Mouse (Mus musculus) left cerebral cortex, postnatal 10 days (tissue): Measurements from ENCODE around the gene Pramel3. TPM values are rescaled to one million over a fixed set of nuclear protein-coding genes. Genes with fewer than 3 reads are reported as not detected.
"Not testable (repeated sequence)": the region's sequence is repeated elsewhere in the genome, so short reads cannot be mapped to it uniquely, and the experiment has no call there.

ENCODE experiments used
- DNase-seq, 2 experiments: peaks; one replicate each; pipeline ENCODE4 v3.0.0; 2021 to 2022; ENCODE audit warnings: low spot score in 2 of 2, mixed read lengths in 1 of 2; ENCODE audit errors: extremely low spot score in 1 of 2
- intact Hi-C: fragments of 180-260 bp; cut with DNase I; formaldehyde crosslinking; loops from one replicate; pipeline ENCODE4 v1.15.1; 2025
- total RNA-seq, 2 experiments: library from RNA; stranded (reverse); gene quantifications; 2 replicates each; pipeline ENCODE4 v1.2.3; 2021

Gene Pramel3
- total RNA-seq, result not detected

DNA sequence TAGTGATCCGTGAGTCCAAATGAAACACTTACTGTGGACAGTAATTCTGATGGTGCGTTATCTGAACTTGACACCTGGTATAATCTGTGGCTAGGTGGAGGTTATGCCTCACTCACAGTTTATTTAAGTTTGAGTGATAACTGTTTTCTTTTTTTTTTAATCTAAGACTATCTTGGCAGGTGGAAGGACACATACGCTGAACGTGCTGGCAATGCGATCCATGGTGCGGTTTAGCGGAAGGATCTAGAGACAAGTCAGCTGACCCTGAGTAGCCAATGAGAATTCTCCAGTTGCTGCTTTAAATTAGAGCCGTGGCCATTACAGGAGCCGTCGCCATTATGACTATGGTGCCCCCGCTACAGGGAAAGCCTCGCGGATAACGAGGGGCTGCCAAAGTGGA lies at the start of gene Pramel3:
TSS of gene Pramel3 (plus strand) at position 301 of the 400 bp plus-strand sequence.
- DNase-seq, intact Hi-C loops: not testable (repeated sequence)

DNA sequence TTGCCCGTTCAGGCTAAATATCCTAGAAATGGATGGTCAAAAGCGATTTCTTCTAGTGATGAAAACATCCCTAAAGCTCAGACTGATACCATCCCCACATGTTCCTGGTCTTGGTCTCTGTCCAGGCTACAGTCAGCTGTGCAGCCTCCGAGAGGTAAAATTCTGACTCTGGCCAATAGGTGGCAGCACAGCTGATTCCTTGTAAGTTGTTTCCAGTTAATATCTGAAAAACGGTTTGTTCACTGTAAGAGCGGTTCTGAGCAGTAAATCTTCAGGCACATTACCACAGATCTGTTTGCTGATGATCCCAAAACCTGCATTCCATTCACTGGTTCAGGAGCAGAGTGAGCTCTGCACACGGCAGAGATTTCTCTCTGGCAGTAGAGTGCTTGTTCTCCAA lies 58.6 kb downstream of the Pramel3 start:
- intact Hi-C loops, DNase-seq: not testable (repeated sequence)

DNA sequence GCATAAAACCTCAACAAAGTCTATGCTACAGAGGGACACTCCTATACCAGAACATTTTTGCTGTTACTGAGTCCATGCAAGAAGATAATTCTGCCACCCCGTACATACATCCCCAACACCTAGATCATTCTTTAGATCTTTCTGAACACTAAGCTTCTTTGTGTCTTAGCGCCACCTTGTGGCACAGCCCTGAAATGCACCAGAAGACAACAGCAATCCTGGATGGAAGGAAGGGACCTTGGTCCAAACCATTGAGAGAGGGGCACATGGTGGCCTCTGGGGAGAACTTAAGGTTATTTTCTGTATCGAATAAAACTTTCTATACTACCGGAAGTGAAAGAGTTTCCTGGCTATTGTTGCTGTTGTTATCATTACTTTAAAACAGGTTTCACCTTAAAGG lies 59.8 kb downstream of the Pramel3 start:
- not testable (repeated sequence) for DNase-seq

More for the DNA sequence above, 59.8 kb downstream of the Pramel3 start:
- intact Hi-C loops, result not testable (repeated sequence)

Other genes with a start within 250 kb of the Pramel3 start
- not detected for gene Gm15023, start 124.7 kb upstream of the Pramel3 start, total RNA-seq
- gene Tceal6, start 91.6 kb upstream of the Pramel3 start, total RNA-seq, result 10 to 100 TPM; 60.6 to 89.5 TPM
- gene Gm5128, start 71.0 kb downstream of the Pramel3 start, total RNA-seq, result not detected
- gene Gm7903, start 131.5 kb downstream of the Pramel3 start, total RNA-seq, result not detected
- gene AV320801, start 192.3 kb downstream of the Pramel3 start, total RNA-seq, result not detected